Mouse (Mus musculus) erythroid progenitor cell, adult 5-6 weeks (primary cell): ENCODE data around the gene Ccdc141. TPM values are rescaled to one million over a fixed set of nuclear protein-coding genes. Genes with fewer than 3 reads are reported as not detected.
A peak's percentile ranks its signal among the peaks of the same experiment; 100 is the strongest.

ENCODE experiments used
- ATAC-seq: replicated peaks from 2 replicates; pipeline ENCODE4 v1.8.0; 2016; ENCODE audit warnings: moderate number of reproducible peaks, mild to moderate bottlenecking, moderate TSS enrichment, inconsistent platforms; ENCODE audit not compliant: poor library complexity, low FRiP score, severe bottlenecking
- total RNA-seq, 2 experiments: library from RNA; stranded (forward) in 1 of 2; stranded (reverse) in 1 of 2; fragments of 150-400 nt in 1 of 2; fragments of 186-747, 209-891 nt in 1 of 2; gene quantifications; 2 replicates each; pipeline versions ENCODE4 v1.2.3 to v1.2.4; 2015 to 2017; ENCODE audit warnings: low replicate concordance in 2 of 2

Ccdc141 gene
- total RNA-seq, 2 experiments from 2014 or later = 0.45 to 2.9 TPM

DNA sequence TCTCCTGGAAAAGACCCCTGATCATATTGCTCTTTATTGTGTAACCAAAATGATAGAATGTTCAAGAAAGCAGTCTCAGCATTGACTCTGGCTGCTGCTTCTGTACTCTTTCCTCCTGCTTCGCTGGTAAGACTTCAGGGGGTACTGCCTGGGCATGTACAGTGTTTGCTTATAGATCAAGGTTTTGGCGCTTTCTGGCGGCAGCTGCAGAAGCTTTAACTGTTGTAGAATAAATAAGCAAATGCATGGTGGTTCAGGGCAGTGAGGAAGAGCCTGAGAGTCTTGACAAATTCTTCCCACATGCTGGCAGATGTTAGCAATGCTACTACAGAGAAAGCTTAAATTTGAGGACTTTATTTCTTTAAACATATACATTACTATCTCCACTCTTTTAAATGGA, 24.1 kb downstream of the Ccdc141 start:
- no peak for ATAC-seq

DNA sequence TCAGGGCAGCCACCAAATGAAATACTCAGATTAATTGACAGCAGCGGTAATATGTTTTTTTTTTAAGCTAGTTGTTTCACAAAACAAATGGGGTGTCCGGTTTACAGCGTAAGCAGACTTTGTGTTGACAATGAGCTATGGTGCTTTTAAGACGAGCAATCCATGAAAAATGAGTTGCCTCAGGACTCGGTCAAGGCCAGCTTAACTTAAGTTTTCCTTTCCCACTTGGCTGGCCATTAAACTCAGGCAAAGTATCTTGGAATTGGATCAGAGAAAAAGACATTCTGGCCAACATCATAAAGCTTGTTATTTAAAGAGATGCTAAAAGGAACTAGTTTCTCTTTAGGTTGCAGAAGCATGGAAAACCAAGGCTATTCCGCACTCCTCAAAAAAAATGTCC, 26.9 kb downstream of the Ccdc141 start:
- no peak for ATAC-seq

DNA sequence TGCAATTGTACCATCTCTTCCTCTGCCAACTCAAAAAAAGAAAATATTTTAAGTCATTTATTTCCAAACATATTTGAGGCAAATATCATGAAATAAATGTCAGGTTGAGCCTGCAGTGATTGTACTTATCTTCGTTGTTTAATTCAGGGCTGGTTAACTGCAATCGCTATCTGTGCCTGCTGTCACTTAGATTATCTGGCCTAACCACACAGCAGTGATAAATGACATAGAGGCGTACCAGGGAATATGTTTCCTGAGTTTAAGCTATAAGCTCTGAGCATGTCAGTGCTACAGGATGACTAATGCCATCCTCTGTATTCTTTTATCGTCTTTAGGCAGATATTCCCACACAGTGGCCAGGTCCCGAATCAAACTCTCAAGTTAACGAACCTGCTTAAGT, 31.6 kb downstream of the Ccdc141 start:
- no peak for ATAC-seq

GRCm38 (mm10) chr2:77134906-77135305, 35.5 kb downstream of the Ccdc141 start:
- no peak for ATAC-seq

- ATAC-seq = no peak
Measured at GRCm38 (mm10) chr2:77133407-77133806, 37.0 kb downstream of the Ccdc141 start.

- ATAC-seq = peak; percentile 78
Measured at GRCm38 (mm10) chr2:77126939-77127338, 43.5 kb downstream of the Ccdc141 start.

- ATAC-seq = no peak
Measured at GRCm38 (mm10) chr2:77118102-77118501, 52.3 kb downstream of the Ccdc141 start.

DNA sequence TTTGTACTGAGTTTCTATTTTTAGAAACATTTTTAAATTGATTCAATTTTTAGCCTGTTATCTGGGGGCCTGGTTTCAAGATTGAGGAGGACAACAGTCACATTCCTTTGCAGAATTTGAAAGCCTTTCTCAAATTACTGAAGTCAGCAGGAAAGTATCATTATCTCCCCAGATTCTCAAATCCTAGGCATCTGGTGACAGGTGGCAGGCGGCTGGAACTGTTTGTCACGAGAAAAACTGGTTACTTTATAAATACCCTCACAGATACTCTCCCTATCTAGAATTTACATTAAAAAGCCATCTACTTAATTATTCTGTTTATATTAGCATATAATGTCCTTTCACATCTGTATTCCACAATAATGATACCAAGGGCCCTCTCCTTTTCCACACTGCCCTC, 56.1 kb downstream of the Ccdc141 start:
- ATAC-seq = no peak

DNA sequence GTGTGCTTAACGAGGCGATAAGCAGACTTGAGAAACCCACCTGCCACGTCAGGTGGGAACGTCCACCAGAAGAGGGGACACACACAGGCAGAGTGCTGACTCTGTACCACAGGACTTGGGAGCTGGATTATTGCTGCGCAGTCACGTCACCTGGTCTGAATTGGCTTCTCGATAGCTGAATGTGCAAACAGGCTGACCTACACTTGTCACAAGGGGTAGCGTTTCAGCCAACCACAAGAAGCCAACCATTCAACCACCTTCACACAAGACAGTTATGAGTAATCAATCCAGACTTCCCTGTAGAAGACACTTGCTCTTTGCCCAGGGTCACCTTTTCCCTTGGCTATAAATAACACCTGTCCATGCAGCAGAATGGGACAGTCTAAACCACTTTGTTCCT, 56.6 kb downstream of the Ccdc141 start:
- ATAC-seq = no peak

DNA sequence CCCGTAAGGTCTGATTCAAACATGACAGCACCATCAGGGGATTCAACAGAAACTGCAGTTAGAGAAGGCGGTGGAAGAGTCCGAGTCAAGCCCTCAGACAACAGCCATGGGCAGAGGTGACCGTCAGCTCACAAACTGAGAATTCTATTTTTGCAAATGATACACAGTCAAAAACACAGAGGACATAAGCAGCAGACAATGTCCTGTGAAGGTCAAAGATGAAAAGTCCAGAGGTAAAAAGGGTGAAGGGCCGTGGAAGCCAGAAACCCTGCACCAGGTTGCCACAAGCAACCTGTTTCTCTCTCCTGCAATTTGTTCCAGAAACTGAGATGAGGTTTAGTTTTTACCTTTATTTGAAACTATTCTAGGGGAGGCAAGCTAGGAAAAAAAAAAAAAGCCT, 57.4 kb downstream of the Ccdc141 start:
- no peak for ATAC-seq

DNA sequence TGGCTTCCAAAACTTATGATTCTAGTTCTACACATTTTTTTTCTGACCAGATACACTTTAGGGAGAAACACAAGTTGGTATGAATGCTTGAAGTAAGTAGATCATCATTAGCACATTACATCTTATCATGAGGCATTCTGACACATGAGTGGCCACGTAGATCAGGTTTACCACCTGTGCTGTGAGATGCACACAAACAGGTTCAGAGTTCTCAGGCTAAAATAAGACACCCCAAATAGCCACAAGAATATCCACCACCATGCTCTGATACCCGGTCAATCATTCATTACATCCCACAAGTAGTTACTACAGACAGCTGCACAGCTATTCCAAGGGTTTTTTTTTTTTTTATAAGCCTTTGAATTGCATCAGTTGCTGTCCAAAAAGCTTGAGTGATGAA, 59.3 kb downstream of the Ccdc141 start:
- no peak for ATAC-seq

- ATAC-seq = no peak
Measured at GRCm38 (mm10) chr2:77110365-77110764, 60.1 kb downstream of the Ccdc141 start.

GRCm38 (mm10) chr2:77109506-77110123, 60.8 kb downstream of the Ccdc141 start:
- peak; percentile 82 for ATAC-seq

DNA sequence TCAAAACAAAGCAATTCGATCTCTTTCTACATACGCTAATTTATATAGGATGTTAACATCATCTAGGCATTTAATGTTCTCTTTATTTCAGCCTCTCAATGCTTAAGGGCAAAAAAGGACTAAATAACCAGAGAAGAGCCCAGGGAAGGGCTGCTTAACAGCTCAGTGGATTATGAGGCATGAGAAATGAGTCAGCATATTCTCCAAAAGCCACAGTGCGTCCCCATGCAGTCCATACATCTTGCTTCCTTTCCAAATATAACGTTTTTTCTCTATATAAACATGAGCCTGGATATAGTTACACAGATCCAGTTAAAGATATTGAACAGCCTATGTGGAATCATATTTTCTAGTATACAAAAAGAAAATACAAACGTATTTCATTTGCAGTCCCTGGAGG, 61.9 kb downstream of the Ccdc141 start:
- peak; percentile 68 for ATAC-seq

- ATAC-seq = no peak
Measured at GRCm38 (mm10) chr2:77106150-77106549, 64.3 kb downstream of the Ccdc141 start.

DNA sequence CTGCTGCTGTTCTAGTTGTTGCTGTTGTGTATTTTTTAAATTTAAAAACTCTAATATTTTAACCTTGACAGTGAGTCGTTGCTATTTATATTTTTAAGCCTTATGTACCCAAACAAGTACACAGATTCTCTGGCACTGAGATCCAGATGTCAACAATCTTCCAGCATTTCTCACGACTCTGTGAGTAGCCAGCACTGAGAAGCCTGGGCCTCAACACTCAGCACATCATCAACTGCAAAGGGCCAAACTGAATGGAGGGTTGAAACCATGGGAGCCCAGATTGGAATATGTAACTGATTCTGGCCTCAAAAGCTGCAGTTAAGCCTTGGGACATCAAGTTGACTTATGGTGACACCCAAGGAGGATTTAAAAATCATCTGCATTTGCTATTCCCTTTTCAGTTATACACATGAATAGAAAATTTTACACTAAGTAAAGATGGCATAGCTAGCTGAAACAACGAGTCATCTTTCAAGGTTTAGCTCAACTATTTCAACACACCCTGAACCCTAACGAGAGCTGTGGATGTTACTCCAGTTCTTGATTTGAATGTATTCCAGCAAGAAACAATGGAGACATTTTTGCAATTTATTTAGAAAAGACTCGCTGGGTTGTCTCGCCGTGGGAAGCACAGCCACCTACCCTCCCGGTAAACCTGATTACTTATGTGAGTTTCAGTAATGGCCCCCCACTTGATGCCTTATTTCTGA, 65.3 kb downstream of the Ccdc141 start:
- ATAC-seq = no peak

DNA sequence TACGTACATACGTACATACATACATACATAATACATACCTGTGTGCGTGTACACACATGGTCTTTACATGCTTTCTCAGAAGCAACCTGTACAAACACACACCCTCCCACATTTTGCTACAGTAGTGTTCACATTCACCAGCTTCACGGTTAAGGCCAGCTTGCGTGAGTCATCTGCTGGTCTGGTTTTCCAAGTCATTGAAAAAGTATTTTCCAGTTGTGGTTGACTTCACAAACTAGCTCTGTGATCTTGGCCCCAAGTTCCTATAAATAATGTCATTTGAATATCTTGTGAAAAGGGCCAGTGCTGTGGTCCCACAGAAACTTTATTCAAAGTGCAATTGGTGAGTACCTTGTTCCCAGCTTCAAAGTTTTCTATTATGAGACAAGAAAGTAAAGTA, 67.9 kb downstream of the Ccdc141 start:
- no peak for ATAC-seq

GRCm38 (mm10) chr2:77099814-77100213, 70.6 kb downstream of the Ccdc141 start:
- no peak for ATAC-seq

DNA sequence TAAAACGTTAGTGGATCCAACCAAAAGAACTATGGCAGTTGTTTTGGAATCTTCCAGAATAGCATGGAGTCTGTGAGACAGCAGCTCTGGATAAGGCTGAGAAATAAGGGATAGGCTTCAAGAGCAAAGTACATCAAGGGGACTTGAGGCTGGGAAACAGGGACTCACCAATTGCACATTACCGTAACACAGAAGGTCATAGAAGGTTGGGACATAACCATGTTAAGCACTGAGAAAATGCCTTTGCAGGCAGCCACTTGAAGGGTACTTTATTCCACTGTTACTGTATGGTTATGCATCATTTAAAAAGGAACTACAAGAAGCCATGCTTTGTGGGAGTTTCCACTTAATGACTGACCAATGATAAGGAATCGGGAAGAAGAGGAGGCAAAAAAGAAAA, 71.7 kb downstream of the Ccdc141 start:
- no peak for ATAC-seq

- no peak for ATAC-seq
Measured at GRCm38 (mm10) chr2:77091749-77092148, 78.7 kb downstream of the Ccdc141 start.

GRCm38 (mm10) chr2:77085313-77085712, 85.1 kb downstream of the Ccdc141 start:
- no peak for ATAC-seq

GRCm38 (mm10) chr2:77084629-77085028, 85.8 kb downstream of the Ccdc141 start:
- ATAC-seq = no peak
